Mouse (Mus musculus) heart, embryonic 12.5 days (tissue): ENCODE measurements around the gene Adgrl1. TPM values are rescaled to one million over a fixed set of nuclear protein-coding genes. Genes with fewer than 3 reads are reported as not detected.

Experiments
- ATAC-seq: fragments of 200-750 bp; cut with Nextera tagmentation; 2 replicates; pipeline ENCODE4 v1.8.0; 2017; ENCODE audit warnings: moderate TSS enrichment, moderate library complexity; ENCODE audit not compliant: insufficient number of reproducible peaks, low FRiP score
- H3K27ac ChIP-seq: fragments of 300-500 bp; sonication (generic); 2 replicates; pipeline ENCODE4 v1.5.1; 2016; ENCODE audit warnings: mild to moderate bottlenecking, moderate library complexity; ENCODE audit not compliant: poor library complexity, severe bottlenecking
- H3K27me3 ChIP-seq: fragments of 300-500 bp; sonication (generic); replicated peaks from 2 replicates; pipeline ENCODE4 v1.6.1; 2016; ENCODE audit warnings: mild to moderate bottlenecking, moderate library complexity
- H3K36me3 ChIP-seq: fragments of 300-500 bp; sonication (generic); 2 replicates; pipeline ENCODE4 v1.6.1; 2016; ENCODE audit warnings: mild to moderate bottlenecking, moderate library complexity
- H3K4me1 ChIP-seq: fragments of 300-500 bp; sonication (generic); replicated peaks from 2 replicates; pipeline ENCODE4 v1.6.1; 2016; ENCODE audit warnings: mild to moderate bottlenecking
- H3K4me2 ChIP-seq: fragments of 300-500 bp; sonication (generic); 2 replicates; pipeline ENCODE4 v1.6.1; 2016; ENCODE audit warnings: mild to moderate bottlenecking, moderate library complexity
- H3K4me3 ChIP-seq: fragments of 300-500 bp; sonication (generic); 2 replicates; pipeline ENCODE4 v1.5.1; 2016; ENCODE audit warnings: mild to moderate bottlenecking
- H3K9ac ChIP-seq: fragments of 300-500 bp; sonication (generic); 2 replicates; pipeline ENCODE4 v1.6.1; 2016; ENCODE audit warnings: mild to moderate bottlenecking, moderate library complexity
- H3K9me3 ChIP-seq: fragments of 300-500 bp; sonication (generic); replicated peaks from 2 replicates; pipeline ENCODE4 v1.6.1; 2016; ENCODE audit warnings: mild to moderate bottlenecking, moderate library complexity
- WGBS: fragments of 180-500 bp; shearing (Covaris S2); methylation state at CpG from one replicate; pipeline ENCODE4 v1.1.7; 2016; 5-methylcytosine and 5-hydroxymethylcytosine counted together
- polyA plus RNA-seq: library from polyadenylated mRNA; unstranded; fragments of >200 nt; fragmentation: Nextera tagmentation; extraction: Ambion mirVana; gene quantifications from 2 replicates; pipeline ENCODE4 v1.2.1, GENCODE M21; 2016

Adgrl1 gene
- polyA plus RNA-seq, 1 experiment from 2014 or later, result 11.2 TPM

DNA sequence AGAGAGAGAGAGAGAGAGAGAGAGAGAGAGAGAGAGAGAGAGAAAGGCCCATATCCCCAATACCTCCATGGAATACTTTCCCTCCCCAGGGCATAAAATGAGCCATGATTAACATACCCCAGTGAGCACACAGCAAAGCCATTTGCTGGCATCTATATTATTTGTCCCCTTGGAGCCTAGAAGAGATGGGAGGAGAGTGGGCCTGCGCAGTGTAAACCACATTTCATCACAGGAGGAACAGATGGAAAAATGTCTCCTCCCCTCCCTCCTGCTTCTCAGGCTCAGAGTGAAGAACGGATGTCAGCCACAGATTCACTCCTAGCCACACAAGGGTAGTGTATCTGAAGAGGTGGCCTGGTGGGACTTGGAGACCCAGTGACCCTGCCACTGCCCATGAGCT is 11.5 kb upstream of the Adgrl1 start:
- no peaks in the 10 kb centered on the region for H3K9me3 ChIP-seq
- WGBS, result 61% methylated on average over 2 of the region's 2 CpGs
- H3K27ac ChIP-seq, result no peak overlapping the region
- H3K27me3 ChIP-seq, result peaks cover 5% of the 10 kb centered on the region; the same call in 1 of the 2 replicates
- H3K4me1 ChIP-seq, result no peaks in the 10 kb centered on the region
- H3K36me3 ChIP-seq, result no peaks in the 10 kb centered on the region
- H3K4me3 ChIP-seq, result no peak overlapping the region
- ATAC-seq, result no peak
- H3K4me2 ChIP-seq, result no peak overlapping the region
- H3K9ac ChIP-seq, result no peak overlapping the region

DNA sequence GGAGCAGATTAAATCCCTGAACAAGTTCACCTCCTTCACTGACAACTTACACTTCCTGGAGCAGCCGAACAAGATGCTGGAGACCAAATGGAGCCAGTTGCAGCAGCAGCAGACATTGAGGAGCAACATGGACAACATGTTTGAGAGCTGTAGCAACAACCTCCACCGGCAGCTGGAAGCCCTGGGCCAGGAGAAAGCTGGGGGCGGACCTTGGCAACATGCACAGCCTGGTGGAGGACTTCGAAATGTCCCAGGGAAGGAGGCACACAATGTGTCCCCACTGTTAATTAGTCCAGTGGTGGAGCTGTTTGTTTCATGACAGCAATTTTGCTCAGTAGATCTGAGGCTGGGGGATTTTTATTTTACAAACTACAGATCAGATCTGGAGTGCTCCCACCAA is 7.8 kb upstream of the Adgrl1 start:
- H3K27ac ChIP-seq, result no peak overlapping the region
- WGBS, result 63% methylated on average over 4 of the region's 4 CpGs

DNA sequence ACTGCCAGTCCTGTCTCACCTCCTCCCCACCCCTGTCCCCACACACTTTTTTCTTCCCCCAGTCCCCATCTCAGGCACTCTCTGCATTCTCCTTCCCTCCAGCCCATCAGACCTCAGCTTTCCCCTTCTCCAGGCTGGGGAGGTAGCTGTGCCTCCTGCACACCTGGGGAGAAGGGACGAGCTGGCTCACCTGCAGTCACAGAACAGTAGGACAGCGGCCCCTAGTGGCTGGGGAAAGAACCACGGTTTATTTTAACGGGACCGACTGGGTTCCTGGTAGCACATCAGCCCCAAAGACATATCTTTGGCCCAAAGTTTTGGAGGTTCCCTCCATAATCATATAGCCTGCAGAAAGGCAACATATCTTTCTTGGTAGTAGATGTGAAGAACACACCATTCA is 6.0 kb upstream of the Adgrl1 start:
- WGBS, result under 1% methylated on average over 5 of the region's 5 CpGs
- H3K27ac ChIP-seq, result no peak overlapping the region

More for the DNA sequence above, 7.8 kb upstream of the Adgrl1 start:
- Histone ChIP-seq H3K27me3 (peaks cover 36% of the 10 kb centered on the region), H3K9me3 (no peaks in the 10 kb centered on the region), H3K4me1 (peaks cover 2% of the 10 kb centered on the region; the same call in 1 of the 2 replicates), H3K4me2 (no peak overlapping the region), H3K4me3 (no peak overlapping the region), H3K9ac (no peak overlapping the region), H3K36me3 (no peaks in the 10 kb centered on the region)
- no peak for ATAC-seq

DNA sequence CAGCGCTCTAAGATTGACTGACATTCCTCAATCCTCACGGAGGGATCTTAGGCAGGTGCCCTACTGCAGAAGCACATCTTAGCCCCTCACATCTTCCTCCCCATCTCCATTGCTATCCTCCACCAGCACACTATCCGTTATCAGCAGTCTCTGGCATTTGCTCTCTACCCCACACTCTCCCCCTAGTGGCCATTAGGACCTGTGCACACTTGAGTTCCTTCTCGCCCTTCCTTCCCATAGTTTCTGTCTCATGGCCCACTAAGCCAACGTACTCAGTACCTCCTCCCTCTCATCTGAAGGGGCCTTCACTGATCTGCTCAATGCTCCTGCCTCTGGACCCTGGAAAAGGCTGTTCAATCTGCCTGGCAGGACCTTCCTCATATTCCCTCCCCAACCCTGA is 4.0 kb upstream of the Adgrl1 start:
- Histone ChIP-seq H3K4me1 (peaks cover 10% of the 10 kb centered on the region), H3K27ac (no peak overlapping the region), H3K4me2 (no peak overlapping the region), H3K36me3 (no peaks in the 10 kb centered on the region), H3K27me3 (peaks cover 36% of the 10 kb centered on the region), H3K9ac (no peak overlapping the region), H3K9me3 (no peaks in the 10 kb centered on the region), H3K4me3 (no peak overlapping the region)
- ATAC-seq, result no peak
- 4% methylated on average over 5 of the region's 5 CpGs for WGBS

More for the DNA sequence above, 6.0 kb upstream of the Adgrl1 start:
- H3K9ac ChIP-seq, result no peak overlapping the region
- H3K36me3 ChIP-seq, result no peaks in the 10 kb centered on the region
- no peak overlapping the region for H3K4me3 ChIP-seq
- H3K27me3 ChIP-seq, result peaks cover 36% of the 10 kb centered on the region
- H3K4me1 ChIP-seq, result peaks cover 10% of the 10 kb centered on the region
- H3K4me2 ChIP-seq, result no peak overlapping the region
- H3K9me3 ChIP-seq, result no peaks in the 10 kb centered on the region
- no peak for ATAC-seq

DNA sequence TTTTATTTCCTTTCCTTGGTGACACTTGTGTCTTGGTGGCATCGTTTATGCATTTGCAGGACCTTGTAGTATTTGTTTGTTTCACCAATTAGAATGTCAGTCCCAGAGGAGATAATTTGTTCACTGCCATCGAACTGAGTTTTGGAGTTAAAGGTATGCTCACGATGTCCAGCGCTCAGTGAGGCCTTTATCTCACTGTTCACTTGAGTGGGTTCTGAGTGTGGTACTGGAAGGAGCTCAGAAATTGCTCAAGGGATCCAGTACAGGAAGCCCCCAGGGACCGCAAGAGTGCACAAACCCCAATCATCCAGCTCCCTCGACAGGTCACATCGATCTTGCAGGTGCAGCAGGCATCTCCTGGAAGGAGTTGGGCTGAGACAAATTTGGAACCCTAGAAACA is 3.4 kb upstream of the Adgrl1 start:
- Histone ChIP-seq H3K4me2 (no peak overlapping the region), H3K9ac (no peak overlapping the region), H3K36me3 (no peaks in the 10 kb centered on the region), H3K4me3 (no peak overlapping the region), H3K27ac (no peak overlapping the region), H3K9me3 (no peaks in the 10 kb centered on the region), H3K4me1 (peaks cover 15% of the 10 kb centered on the region), H3K27me3 (peaks cover 36% of the 10 kb centered on the region)
- 76% methylated on average over 7 of the region's 7 CpGs for WGBS
- no peak for ATAC-seq

DNA sequence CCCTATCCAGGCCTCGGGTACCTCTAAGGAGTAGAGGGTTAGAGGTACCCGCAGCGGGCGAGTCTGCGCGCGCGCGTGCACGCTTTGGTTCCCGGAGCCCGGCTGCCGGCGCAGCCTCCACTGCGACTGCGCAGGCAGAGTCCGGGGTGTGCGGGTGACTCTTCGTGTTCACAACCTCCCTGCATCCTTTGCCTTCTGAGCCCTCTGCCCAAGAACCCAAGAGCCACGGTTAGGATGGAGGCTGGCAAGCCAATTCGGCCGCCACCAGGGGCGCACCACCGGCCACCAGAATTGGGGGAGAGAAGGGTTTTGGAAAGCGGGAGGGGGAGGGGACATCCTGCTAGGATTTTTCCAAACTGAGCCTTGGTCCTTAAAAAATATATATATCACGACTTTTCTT is 2.7 kb upstream of the Adgrl1 start:
- no peak overlapping the region for H3K9ac ChIP-seq
- no peak overlapping the region for H3K27ac ChIP-seq
- no peak for ATAC-seq
- peak overlapping the region; percentile 65 for H3K4me2 ChIP-seq
- no peaks in the 10 kb centered on the region for H3K9me3 ChIP-seq
- peaks cover 36% of the 10 kb centered on the region for H3K27me3 ChIP-seq
- peaks cover 22% of the 10 kb centered on the region for H3K4me1 ChIP-seq
- peak overlapping the region; percentile 33 for H3K4me3 ChIP-seq
- H3K36me3 ChIP-seq, result no peaks in the 10 kb centered on the region
- WGBS, result 6% methylated on average over 26 of the region's 26 CpGs

DNA sequence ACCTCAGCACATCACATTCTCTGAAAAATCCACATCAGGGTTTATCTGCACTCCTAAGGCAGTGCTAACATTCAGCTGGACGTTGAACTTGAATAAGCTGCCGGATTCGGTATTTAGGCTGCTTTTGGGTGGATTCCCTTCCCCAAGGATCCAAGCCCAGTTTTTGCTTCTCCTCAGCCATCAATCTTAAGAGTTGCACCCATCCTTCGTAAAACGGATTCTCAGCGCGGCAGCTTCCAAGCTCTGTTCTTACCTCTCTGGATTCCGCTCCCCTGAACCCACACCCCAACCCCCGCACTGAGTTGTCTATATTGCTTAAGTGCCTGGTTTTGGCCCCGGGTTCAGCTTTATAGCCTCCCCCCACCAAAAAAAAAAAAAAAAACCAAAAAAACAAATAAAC is 1.4 kb upstream of the Adgrl1 start:
- Histone ChIP-seq H3K4me2 (peak overlapping the region; percentile 99), H3K9ac (no peak overlapping the region), H3K27ac (no peak overlapping the region), H3K27me3 (peaks cover 31% of the 10 kb centered on the region), H3K4me3 (peak overlapping the region; percentile 87), H3K36me3 (no peaks in the 10 kb centered on the region), H3K4me1 (peaks cover 35% of the 10 kb centered on the region), H3K9me3 (no peaks in the 10 kb centered on the region)
- 9% methylated on average over 10 of the region's 10 CpGs for WGBS
- ATAC-seq, result no peak

DNA sequence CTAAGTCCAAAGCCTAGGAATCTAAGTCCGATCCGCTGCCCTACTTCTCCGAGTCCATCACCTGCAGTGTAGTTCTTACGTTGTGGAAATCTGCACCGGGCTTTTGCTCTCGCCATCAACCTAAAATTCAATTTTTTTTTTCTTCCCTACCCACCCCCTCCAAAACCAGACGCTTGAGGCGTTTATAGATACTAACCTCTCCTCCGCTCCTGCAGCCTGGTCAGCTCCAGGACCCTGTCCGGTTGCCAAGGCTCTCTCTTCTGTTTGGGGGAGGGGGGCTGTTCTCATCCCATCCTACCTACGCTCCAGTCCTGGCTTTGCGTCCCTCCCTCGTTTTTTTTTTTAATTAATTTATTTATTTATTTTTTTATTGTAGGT is 931 bp upstream of the Adgrl1 start:
- Histone ChIP-seq H3K4me1 (peaks cover 40% of the 10 kb centered on the region), H3K9me3 (no peaks in the 10 kb centered on the region), H3K9ac (no peak overlapping the region), H3K27ac (peak overlapping the region; percentile 95), H3K27me3 (peaks cover 30% of the 10 kb centered on the region), H3K4me3 (peak overlapping the region; percentile 87), H3K4me2 (peak overlapping the region; percentile 99), H3K36me3 (no peaks in the 10 kb centered on the region)
- WGBS, result under 1% methylated on average over 13 of the region's 13 CpGs
- ATAC-seq, result peak; percentile 27; the same call in 1 of the 2 replicates

DNA sequence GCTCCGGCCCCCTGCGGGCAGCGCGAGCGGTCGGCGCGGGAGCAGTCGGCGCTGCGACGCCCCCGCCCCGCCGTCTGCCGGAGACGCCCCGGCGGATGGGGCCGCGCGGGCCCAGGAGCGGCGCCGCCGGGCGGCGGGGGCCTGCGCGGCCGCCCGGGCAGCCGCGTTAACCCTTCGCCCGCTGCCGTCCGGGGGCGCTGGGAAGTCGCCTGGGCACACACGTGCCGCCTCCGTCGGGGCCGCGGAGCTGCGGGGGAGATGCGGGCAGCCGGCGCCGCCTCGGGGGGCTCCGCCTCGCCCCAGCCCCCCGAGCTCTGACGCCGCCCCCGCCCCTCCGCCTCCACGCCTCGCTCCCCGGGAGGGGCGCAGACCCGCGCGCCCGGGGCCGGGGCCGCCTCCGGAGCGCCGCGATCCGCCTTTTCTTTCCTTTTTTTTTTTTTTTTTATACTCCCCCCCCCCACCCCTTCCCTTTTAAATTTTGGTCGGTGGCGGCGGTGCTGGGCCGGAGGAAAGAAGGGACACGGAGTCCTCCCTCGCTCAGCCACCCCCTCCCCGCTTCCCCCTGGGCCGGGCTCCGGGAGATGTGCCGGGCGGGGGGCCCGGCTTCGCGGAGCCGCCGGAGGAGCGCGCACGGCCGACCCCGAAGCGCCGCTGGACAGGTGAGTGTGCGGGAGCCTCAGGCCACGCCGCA is 506 bp downstream of the Adgrl1 start:
- H3K4me1 ChIP-seq, result peaks cover 54% of the 10 kb centered on the region
- peak overlapping the region; percentile 87 for H3K4me3 ChIP-seq
- peak overlapping the region; percentile 99 for H3K4me2 ChIP-seq
- peak overlapping the region; percentile 95 for H3K27ac ChIP-seq
- WGBS, result 5% methylated on average over 69 of the region's 100 CpGs
- peaks cover 16% of the 10 kb centered on the region for H3K27me3 ChIP-seq
- peak; percentile 7; the same call in 1 of the 2 replicates for ATAC-seq
- peak overlapping the region; percentile 91 for H3K9ac ChIP-seq
- H3K9me3 ChIP-seq, result no peaks in the 10 kb centered on the region
- H3K36me3 ChIP-seq, result no peaks in the 10 kb centered on the region

DNA sequence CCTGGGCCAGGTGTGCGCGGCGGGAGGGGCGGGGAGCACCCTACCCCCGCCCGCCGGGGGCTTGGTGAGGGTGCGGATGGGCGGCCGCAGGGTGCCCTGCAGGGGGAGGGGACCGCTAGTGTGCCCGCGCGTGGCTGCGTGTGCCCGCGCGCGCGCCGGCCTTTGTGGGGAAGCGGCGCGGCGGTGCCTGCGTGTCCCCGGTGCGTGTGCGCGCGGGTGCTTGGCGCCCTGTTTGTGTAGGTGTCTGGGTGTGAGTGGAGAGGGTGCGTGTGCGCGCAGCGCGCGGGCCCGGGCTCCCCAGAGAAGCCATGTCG is 1.0 kb downstream of the Adgrl1 start:
- H3K4me1 ChIP-seq, result peaks cover 59% of the 10 kb centered on the region
- ATAC-seq, result no peak
- H3K27ac ChIP-seq, result peak overlapping the region; percentile 95
- WGBS, result 0% methylated on average over 36 of the region's 40 CpGs
- peaks cover 11% of the 10 kb centered on the region for H3K27me3 ChIP-seq
- no peaks in the 10 kb centered on the region for H3K36me3 ChIP-seq
- H3K9ac ChIP-seq, result peak overlapping the region; percentile 91
- H3K4me2 ChIP-seq, result peak overlapping the region; percentile 99
- peak overlapping the region; percentile 87 for H3K4me3 ChIP-seq
- no peaks in the 10 kb centered on the region for H3K9me3 ChIP-seq

DNA sequence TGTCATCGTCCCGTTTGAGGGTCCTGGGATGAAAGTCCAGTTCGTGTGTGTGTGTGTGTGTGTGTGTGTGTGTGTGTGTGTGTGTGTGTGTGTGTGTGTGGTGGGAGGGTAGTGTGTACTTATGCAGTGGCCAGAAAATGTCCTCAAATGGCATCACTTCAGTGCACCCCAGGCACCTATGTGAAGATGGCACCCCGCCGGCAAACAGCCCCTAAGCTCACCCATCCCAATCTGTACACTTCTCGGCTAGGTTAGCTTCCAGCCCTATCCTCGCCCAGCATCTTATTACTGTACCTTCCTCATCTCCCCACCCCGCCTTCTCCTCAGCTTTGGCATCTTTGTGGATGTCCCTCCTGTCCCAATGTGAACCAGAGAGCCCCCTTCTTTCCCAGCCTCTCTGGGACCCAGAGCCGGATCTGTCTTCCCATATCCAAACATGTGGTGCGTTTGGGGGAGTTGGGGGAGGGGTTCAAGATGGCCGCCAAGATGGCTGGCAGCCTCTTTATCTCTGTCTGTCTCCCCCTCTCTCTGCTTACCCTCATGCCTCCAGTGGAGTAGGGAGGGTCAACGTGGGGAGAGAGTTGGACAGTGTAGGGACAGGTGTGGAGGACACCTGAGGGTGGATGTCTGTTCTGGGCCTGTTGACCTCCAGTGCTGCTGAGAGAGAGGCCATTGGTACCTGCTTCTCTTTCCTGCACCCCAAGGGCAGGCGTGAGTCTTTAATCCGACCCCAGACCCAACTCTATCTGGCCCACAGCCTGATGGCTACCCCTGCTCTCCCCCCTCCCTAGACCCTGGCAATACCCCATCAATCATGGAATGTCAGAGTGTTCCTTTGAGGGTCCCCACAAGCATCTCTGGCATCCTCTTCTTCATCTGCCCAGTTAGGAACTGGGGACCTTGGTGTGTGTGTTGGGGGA is 1.9 kb downstream of the Adgrl1 start:
- peaks cover 67% of the 10 kb centered on the region for H3K4me1 ChIP-seq
- H3K27me3 ChIP-seq, result peaks cover 3% of the 10 kb centered on the region
- H3K4me2 ChIP-seq, result peak overlapping the region; percentile 99
- no peaks in the 10 kb centered on the region for H3K9me3 ChIP-seq
- no peak for ATAC-seq
- peak overlapping the region; percentile 87 for H3K4me3 ChIP-seq
- WGBS, result 14% methylated on average over 14 of the region's 14 CpGs
- H3K27ac ChIP-seq, result no peak overlapping the region
- H3K36me3 ChIP-seq, result no peaks in the 10 kb centered on the region
- peak overlapping the region; percentile 91 for H3K9ac ChIP-seq
